Mouse (Mus musculus): ENCODE data around the gene Rhbdd2. TPM values are rescaled to one million over a fixed set of nuclear protein-coding genes. Genes with fewer than 3 reads are reported as not detected.

The Rhbdd2 gene
- polyA plus RNA-seq, 1 experiment from 2014 or later, result 68.6 TPM

- no peak overlapping the region for H3K27ac ChIP-seq (ENCODE audit: low read depth, low read length)
- DNase-seq (ENCODE audit: low spot score), result no peak
- no peak for ATAC-seq
- no peaks in the 10 kb centered on the region for H3K4me1 ChIP-seq (ENCODE audit: control insufficient read depth, insufficient read depth, low read length)
- no peak overlapping the region for H3K4me2 ChIP-seq (ENCODE audit: low read length)
- H3K9ac ChIP-seq (ENCODE audit: low read length), result no peak overlapping the region
- no peak overlapping the region for H3K4me3 ChIP-seq (ENCODE audit: low read depth, low read length)
- H3K36me3 ChIP-seq (ENCODE audit: control insufficient read depth, insufficient read depth, low read length), result no peaks in the 10 kb centered on the region
- 92% methylated on average over 5 of the region's 5 CpGs for WGBS
- H3K27me3 ChIP-seq (replicated peaks; ENCODE audit: control insufficient read depth, insufficient read depth, low read length), result no peaks in the 10 kb centered on the region
- no peaks in the 10 kb centered on the region for H3K9me3 ChIP-seq (replicated peaks; ENCODE audit: control insufficient read depth, low read length)
These were observed 49.6 kb downstream of the Rhbdd2 start for GRCm38 (mm10) chr5:135682009-135682408.

GRCm38 (mm10) chr5:135682942-135683570 is 50.6 kb downstream of the Rhbdd2 start:
- Histone ChIP-seq H3K4me3 (ENCODE audit: low read depth, low read length) (no peak overlapping the region), H3K27me3 (replicated peaks; ENCODE audit: control insufficient read depth, insufficient read depth, low read length) (no peaks in the 10 kb centered on the region)
- 90% methylated on average over 12 of the region's 12 CpGs for WGBS

GRCm38 (mm10) chr5:135690401-135690800 is 58.0 kb downstream of the Rhbdd2 start:
- peak overlapping the region; percentile 80 for H3K4me2 ChIP-seq (ENCODE audit: low read length)
- H3K27me3 ChIP-seq (replicated peaks; ENCODE audit: control insufficient read depth, insufficient read depth, low read length), result no peaks in the 10 kb centered on the region
- DNase-seq (ENCODE audit: low spot score), result no peak
- no peaks in the 10 kb centered on the region for H3K36me3 ChIP-seq (ENCODE audit: control insufficient read depth, insufficient read depth, low read length)
- WGBS, result 79% methylated on average over 5 of the region's 5 CpGs
- no peak overlapping the region; the same call in 1 of the 2 replicates for H3K9ac ChIP-seq (ENCODE audit: low read length)
- no peak for ATAC-seq
- H3K4me3 ChIP-seq (ENCODE audit: low read depth, low read length), result peak overlapping the region; percentile 74
- H3K27ac ChIP-seq (ENCODE audit: low read depth, low read length), result no peak overlapping the region
- peaks cover 14% of the 10 kb centered on the region for H3K4me1 ChIP-seq (ENCODE audit: control insufficient read depth, insufficient read depth, low read length)
- no peaks in the 10 kb centered on the region for H3K9me3 ChIP-seq (replicated peaks; ENCODE audit: control insufficient read depth, low read length)

More at GRCm38 (mm10) chr5:135682942-135683570, 50.6 kb downstream of the Rhbdd2 start:
- ATAC-seq (no peak), DNase-seq (ENCODE audit: low spot score) (no peak)
- Histone ChIP-seq H3K9me3 (replicated peaks; ENCODE audit: control insufficient read depth, low read length) (no peaks in the 10 kb centered on the region), H3K4me2 (ENCODE audit: low read length) (no peak overlapping the region), H3K36me3 (ENCODE audit: control insufficient read depth, insufficient read depth, low read length) (no peaks in the 10 kb centered on the region), H3K27ac (ENCODE audit: low read depth, low read length) (no peak overlapping the region), H3K4me1 (ENCODE audit: control insufficient read depth, insufficient read depth, low read length) (no peaks in the 10 kb centered on the region), H3K9ac (ENCODE audit: low read length) (no peak overlapping the region)

- Histone ChIP-seq H3K4me2 (ENCODE audit: low read length) (peak overlapping the region; percentile 3; the same call in 1 of the 2 replicates), H3K9ac (ENCODE audit: low read length) (no peak overlapping the region), H3K36me3 (ENCODE audit: control insufficient read depth, insufficient read depth, low read length) (no peaks in the 10 kb centered on the region), H3K4me1 (ENCODE audit: control insufficient read depth, insufficient read depth, low read length) (peaks cover 14% of the 10 kb centered on the region), H3K4me3 (ENCODE audit: low read depth, low read length) (no peak overlapping the region), H3K9me3 (replicated peaks; ENCODE audit: control insufficient read depth, low read length) (no peaks in the 10 kb centered on the region), H3K27me3 (replicated peaks; ENCODE audit: control insufficient read depth, insufficient read depth, low read length) (no peaks in the 10 kb centered on the region), H3K27ac (ENCODE audit: low read depth, low read length) (no peak overlapping the region)
- DNase-seq (ENCODE audit: low spot score) (no peak), ATAC-seq (no peak)
- 62% methylated on average over 4 of the region's 4 CpGs for WGBS
These were observed 58.8 kb downstream of the Rhbdd2 start for GRCm38 (mm10) chr5:135691266-135691665.

- Histone ChIP-seq H3K36me3 (ENCODE audit: control insufficient read depth, insufficient read depth, low read length) (no peaks in the 10 kb centered on the region), H3K4me3 (ENCODE audit: low read depth, low read length) (no peak overlapping the region), H3K9ac (ENCODE audit: low read length) (no peak overlapping the region), H3K4me1 (ENCODE audit: control insufficient read depth, insufficient read depth, low read length) (peaks cover 12% of the 10 kb centered on the region), H3K27me3 (replicated peaks; ENCODE audit: control insufficient read depth, insufficient read depth, low read length) (no peaks in the 10 kb centered on the region), H3K4me2 (ENCODE audit: low read length) (no peak overlapping the region), H3K27ac (ENCODE audit: low read depth, low read length) (no peak overlapping the region), H3K9me3 (replicated peaks; ENCODE audit: control insufficient read depth, low read length) (no peaks in the 10 kb centered on the region)
- DNase-seq (ENCODE audit: low spot score) (no peak), ATAC-seq (no peak)
- 96% methylated on average over 5 of the region's 5 CpGs for whole genome bisulfite sequencing
These were observed 60.9 kb downstream of the Rhbdd2 start for GRCm38 (mm10) chr5:135693281-135693853.

GRCm38 (mm10) chr5:135695277-135695721 is 62.9 kb downstream of the Rhbdd2 start:
- Histone ChIP-seq H3K4me3 (ENCODE audit: low read depth, low read length) (no peak overlapping the region), H3K27ac (ENCODE audit: low read depth, low read length) (no peak overlapping the region), H3K27me3 (replicated peaks; ENCODE audit: control insufficient read depth, insufficient read depth, low read length) (no peaks in the 10 kb centered on the region), H3K9ac (ENCODE audit: low read length) (no peak overlapping the region), H3K9me3 (replicated peaks; ENCODE audit: control insufficient read depth, low read length) (no peaks in the 10 kb centered on the region), H3K4me1 (ENCODE audit: control insufficient read depth, insufficient read depth, low read length) (peaks cover 5% of the 10 kb centered on the region), H3K4me2 (ENCODE audit: low read length) (no peak overlapping the region), H3K36me3 (ENCODE audit: control insufficient read depth, insufficient read depth, low read length) (peaks cover 5% of the 10 kb centered on the region; the same call in 1 of the 2 replicates)
- ATAC-seq (no peak), DNase-seq (ENCODE audit: low spot score) (no peak)
- 69% methylated on average over 7 of the region's 7 CpGs for WGBS

Other genes with a start within 250 kb of the Rhbdd2 start
- 9.8 and 11.3 TPM in 2 replicates for gene Pom121, start 238.1 kb upstream of the Rhbdd2 start, polyA plus RNA-seq (2014; fragmentation: Nextera tagmentation; extraction: Ambion mirVana)
- gene Hip1, start 87.5 kb upstream of the Rhbdd2 start, polyA plus RNA-seq (2014; fragmentation: Nextera tagmentation; extraction: Ambion mirVana), result 24.6 and 30.0 TPM in 2 replicates
- gene Ccl26, start 69.0 kb upstream of the Rhbdd2 start, polyA plus RNA-seq (2014; fragmentation: Nextera tagmentation; extraction: Ambion mirVana), result not detected in 2 replicates
- 1.0 and 1.9 TPM in 2 replicates for gene Ccl24, start 59.6 kb upstream of the Rhbdd2 start, polyA plus RNA-seq (2014; fragmentation: Nextera tagmentation; extraction: Ambion mirVana)
- 82.1 and 101 TPM in 2 replicates for gene Por, start 37.4 kb downstream of the Rhbdd2 start, polyA plus RNA-seq (2014; fragmentation: Nextera tagmentation; extraction: Ambion mirVana)
- gene Tmem120a, start 111.8 kb downstream of the Rhbdd2 start, polyA plus RNA-seq (2014; fragmentation: Nextera tagmentation; extraction: Ambion mirVana), result 80.1 and 83.8 TPM in 2 replicates
- gene Styxl1, start 145.8 kb downstream of the Rhbdd2 start, polyA plus RNA-seq (2014; fragmentation: Nextera tagmentation; extraction: Ambion mirVana), result 0.52 TPM in 1 of 2 replicates, not detected in the other
- gene Mdh2, start 145.9 kb downstream of the Rhbdd2 start, polyA plus RNA-seq (2014; fragmentation: Nextera tagmentation; extraction: Ambion mirVana), result 590 and 591 TPM in 2 replicates
- 23.6 and 31.1 TPM in 2 replicates for gene Srrm3, start 174.3 kb downstream of the Rhbdd2 start, polyA plus RNA-seq (2014; fragmentation: Nextera tagmentation; extraction: Ambion mirVana)